Mouse (Mus musculus) left cerebral cortex, adult 2 months (tissue): ENCODE measurements around the gene Chn1. TPM values are rescaled to one million over a fixed set of nuclear protein-coding genes. Genes with fewer than 3 reads are reported as not detected.
A peak's percentile ranks its signal among the peaks of the same experiment; 100 is the strongest.
"Not testable (repeated sequence)": the region's sequence is repeated elsewhere in the genome, so short reads cannot be mapped to it uniquely, and the experiment has no call there.

Experiments used
- DNase-seq, 2 experiments: peaks; one replicate each; pipeline ENCODE4 v3.0.0; 2021 to 2022; ENCODE audit warnings: low spot score in 2 of 2, mixed read lengths in 1 of 2; ENCODE audit errors: extremely low spot score in 1 of 2
- H3K27ac ChIP-seq: fragments of 200-600 bp; 2 replicates; pipeline ENCODE4 v1.8.1; 2022
- H3K4me3 ChIP-seq: fragments of 200-600 bp; 2 replicates; pipeline ENCODE4 v1.8.1; 2022
- CTCF ChIP-seq: fragments of 200-600 bp; IDR thresholded peaks from 2 replicates; pipeline ENCODE4 v1.8.1; 2022; ENCODE audit warnings: antibody characterized with exemption, mild to moderate bottlenecking, moderate library complexity
- intact Hi-C: fragments of 180-260 bp; cut with DNase I; formaldehyde crosslinking; loops from one replicate; pipeline ENCODE4 v1.15.1; 2025
- long read RNA-seq, 2 experiments: library from polyadenylated mRNA; stranded (forward); transcript quantifications; one replicate each; pipeline ENCODE4 v2.0.0; 2021; ENCODE audit warnings: borderline mapping rate in 2 of 2
- total RNA-seq, 2 experiments: library from RNA; stranded (reverse); gene quantifications; 2 replicates each; pipeline ENCODE4 v1.2.3; 2021

The Chn1 gene
- total RNA-seq, result 1,000 to 10,000 TPM; 1,492 to 1,637 TPM
- long read RNA-seq, experiment 1, full-length matches to known transcripts, result 1,392 of 1,503 reads
- long read RNA-seq, experiment 1, partial matches to known transcripts, result 12 of 1,503 reads
- long read RNA-seq, experiment 1, other reads (novel, unspliced or antisense), result 99 of 1,503 reads
- long read RNA-seq, experiment 2, full-length matches to known transcripts, result 926 of 1,018 reads
- long read RNA-seq, experiment 2, partial matches to known transcripts, result 18 of 1,018 reads
- long read RNA-seq, experiment 2, other reads (novel, unspliced or antisense), result 74 of 1,018 reads

DNA sequence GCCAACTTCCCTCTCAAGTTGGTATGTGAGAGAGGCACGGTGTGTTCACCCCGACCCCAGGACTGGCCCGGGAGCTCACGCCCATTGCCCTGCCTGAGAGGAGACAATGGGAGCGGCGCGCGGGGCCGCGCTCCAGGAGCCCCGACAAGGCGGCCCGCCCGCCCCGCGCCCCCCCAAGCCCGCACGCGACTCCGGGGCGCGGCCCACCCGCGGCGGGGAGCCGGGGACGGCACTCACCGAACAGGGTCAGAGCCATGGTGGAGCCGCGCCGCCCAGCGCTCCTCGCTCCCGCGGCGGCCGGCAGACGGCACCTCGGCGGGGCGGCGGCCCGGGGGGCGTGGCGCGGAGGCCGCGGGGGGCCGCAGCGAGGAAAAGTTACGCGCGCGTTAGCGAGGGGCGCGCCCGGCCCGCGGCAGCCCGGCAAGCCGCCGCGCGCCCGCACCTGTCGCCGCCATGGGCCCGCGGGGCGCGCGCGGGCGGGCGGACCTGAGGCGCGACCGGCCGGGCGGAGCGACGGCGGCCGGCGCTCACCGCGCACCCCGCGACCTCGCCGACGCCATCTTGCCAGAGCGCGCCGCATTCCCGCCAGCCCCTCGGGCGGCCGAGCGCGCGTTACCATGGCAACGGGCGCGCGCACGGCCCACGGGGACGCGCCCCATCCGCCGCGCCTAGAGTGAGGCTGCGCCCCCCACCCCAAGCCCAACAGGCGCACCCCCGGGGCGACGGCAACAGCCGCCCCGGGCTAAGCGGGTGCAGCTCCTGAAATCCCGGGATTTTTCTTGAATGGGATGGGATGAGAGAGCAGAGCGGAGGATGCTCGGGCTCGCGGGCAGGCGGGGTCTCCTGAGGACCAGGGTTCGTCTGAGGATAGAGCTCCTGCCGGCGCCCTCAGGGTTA lies at the start of gene Chn1:
Gene Chn1, minus strand, starts transcription at position 561 of the 897 bp plus-strand sequence.
- no peak for TF ChIP-seq CTCF
- H3K4me3 ChIP-seq, result peak within 1 kb of the TSS; percentile 93
- peak within 1 kb of the TSS; percentile 87 for H3K27ac ChIP-seq
- DNase-seq, result peak; percentile 76 to 81
- intact Hi-C loops, result loop anchor here (5.0 to 10.0 kb wide), 2 partner anchors 117 to 220 kb away; partner anchors contain the start of gene Atf2

DNA sequence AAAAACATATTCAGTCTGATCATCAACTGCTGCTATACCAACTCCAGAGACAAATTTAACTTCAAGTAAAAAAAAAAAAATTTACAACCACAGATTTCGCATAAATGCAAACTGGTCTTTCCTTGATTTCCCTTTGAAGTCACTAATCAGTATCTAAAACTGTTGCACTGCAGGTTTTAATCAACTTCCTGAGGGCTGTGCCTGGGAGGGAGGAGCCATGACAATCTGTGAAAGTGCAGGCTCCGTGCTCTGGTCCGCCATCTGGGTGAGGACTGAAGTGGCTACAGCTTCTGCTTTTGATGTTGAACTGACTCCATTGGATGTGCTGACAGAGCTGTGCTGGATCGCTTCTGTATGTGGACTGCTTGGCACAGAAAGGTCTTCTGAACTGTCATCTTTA lies 43.6 kb upstream of the Chn1 start:
- Histone ChIP-seq H3K4me3 (no peak overlapping the region), H3K27ac (no peak overlapping the region)
- no peak for TF ChIP-seq CTCF
- no peak for DNase-seq
- intact Hi-C loops, result no loop called here

DNA sequence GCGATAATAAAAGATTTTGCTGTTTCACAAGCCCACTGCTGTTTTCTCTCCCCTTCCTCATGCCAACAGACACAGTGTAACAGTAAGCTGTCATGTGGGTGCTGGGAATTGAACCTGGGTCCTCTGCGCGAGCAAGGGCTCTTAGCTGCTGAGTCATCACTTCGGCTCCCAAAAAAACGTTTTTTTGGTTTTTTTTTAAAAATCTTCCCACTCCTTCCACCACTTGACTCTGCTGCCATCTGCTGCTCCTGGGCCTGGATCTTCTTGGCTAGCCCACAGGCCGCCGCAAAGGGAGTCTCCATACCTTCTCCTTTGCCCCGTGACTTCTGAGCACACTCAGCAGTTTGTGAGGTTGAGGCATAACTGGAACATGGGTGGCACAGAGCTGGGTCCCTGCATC lies 32.5 kb upstream of the Chn1 start:
- intact Hi-C loops, result no loop called here
- DNase-seq, result no peak

DNA sequence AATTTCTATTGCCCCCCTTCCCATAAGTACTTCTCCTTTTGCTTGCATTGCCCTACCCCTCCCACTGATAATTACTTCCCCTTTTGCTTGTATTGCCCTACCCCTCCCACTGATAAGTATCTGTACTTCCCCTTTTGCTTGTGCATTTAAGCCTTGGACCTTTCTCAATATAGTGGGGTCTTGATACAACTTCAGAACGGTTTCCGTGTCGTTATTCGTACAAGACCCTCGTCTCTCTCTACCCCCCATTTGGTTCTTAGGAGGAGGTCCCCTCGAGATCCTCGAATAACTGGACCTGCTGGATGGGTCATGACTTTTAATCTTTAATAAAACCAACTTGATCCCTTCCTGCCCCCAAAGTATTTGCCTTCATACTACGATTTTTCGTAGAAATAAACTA lies 25.0 kb upstream of the Chn1 start:
- H3K4me3 ChIP-seq, intact Hi-C loops, H3K27ac ChIP-seq, DNase-seq: not testable (repeated sequence)

More for the DNA sequence above, 32.5 kb upstream of the Chn1 start:
- H3K4me3 ChIP-seq, result no peak overlapping the region
- H3K27ac ChIP-seq, result no peak overlapping the region
- TF ChIP-seq CTCF, result peak; percentile 25

DNA sequence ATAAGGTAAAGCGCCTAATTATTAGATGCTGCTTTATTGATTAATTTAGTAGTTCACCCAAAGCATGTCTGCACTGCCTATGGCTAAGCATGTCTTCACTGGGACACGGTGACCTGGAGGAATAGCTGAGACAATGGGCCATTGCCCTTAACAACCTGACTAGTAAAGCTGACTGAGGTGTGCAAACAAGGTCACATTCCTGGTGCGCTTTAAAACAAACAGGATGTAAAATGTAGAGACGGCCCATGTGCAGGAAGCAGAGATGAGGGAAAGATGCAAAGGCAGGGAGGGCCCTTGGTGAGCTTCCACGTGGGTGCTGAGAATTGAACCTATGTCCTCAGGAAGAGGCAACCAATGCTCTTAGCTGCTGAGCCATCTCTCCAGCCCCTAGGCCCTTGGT lies 23.6 kb upstream of the Chn1 start:
- DNase-seq, result no peak
- intact Hi-C loops, result no loop called here
- no peak for TF ChIP-seq CTCF
- Histone ChIP-seq H3K27ac (no peak overlapping the region), H3K4me3 (no peak overlapping the region)

DNA sequence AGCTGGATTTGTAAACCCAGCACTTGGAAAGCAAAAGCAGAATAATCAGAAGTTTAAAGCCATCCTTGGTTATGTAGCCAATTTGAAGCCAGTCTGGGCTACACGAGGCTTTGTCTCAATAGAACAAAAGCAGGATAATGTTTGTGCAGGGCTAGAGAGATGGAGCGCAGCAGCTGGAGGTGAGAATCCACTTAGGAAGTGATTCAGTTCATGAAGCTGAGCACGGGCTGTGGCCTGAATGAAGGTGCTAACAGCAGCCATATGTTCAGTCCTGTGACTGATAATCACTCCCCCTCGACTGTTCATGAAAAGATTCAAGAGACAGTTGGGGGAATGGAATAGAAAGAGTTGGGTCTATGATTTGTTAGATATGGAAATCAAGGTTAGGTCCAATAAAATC lies 23.0 kb upstream of the Chn1 start:
- no peak for DNase-seq
- Histone ChIP-seq H3K4me3 (no peak overlapping the region), H3K27ac (no peak overlapping the region)
- intact Hi-C loops, result no loop called here
- TF ChIP-seq CTCF, result no peak

DNA sequence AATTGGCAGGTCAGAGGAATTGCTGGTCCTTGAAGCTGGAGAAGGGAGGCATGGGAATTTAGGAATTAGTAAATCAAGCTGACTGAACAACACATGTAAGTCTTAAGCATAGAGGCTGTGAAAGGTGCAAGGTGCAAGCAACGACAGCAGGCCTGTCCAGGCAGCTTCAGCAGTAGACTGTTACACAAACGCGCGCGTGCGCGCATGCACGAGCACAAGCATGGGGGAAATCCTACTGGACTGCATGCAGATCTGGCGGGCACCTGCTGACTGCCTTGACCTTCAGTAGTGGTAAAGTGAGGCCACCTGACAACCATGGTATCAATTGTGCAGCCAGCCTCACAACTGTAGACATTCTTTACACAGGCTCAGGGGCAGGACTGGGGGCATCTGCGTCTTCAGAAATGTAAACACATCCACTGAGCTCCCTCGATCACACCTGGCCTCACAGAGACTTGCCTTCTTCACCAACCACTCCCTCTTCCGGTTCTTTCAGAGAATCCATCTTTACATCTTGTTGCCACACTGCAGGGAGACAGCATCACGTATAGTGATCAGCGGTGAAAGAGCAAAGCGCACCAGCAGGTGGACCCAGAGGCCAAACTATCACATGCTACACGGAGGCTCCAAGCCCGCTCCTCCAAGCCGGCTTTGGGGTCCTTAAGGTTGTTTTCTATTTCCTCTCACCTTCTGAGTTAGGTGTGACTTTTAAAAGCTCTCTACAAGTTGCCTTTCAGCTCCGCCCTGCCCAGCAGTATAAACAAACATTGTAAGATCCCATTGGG lies 16.9 kb upstream of the Chn1 start:
- peak; percentile 20 for TF ChIP-seq CTCF
- Histone ChIP-seq H3K4me3 (no peak overlapping the region), H3K27ac (no peak overlapping the region)
- no peak for DNase-seq
- intact Hi-C loops, result no loop called here

DNA sequence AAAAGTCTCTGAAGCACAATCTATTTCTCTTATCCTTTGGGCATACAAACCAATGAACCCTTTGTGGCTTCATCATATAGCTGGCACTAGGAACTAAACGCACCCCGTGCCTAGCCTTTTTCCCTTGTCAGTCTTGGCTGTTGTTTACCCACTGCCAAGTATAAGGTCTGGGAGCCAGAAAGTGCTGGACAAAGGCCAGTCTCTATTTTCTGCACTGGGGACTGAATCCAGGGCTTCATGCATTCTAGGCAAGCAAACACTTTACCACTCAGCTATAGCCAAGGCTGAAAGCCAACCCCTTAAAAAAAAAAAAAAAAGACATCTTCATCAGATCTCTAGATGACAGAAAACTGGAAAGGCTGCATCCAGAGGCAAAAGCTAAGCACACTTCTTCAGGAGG lies 15.2 kb upstream of the Chn1 start:
- intact Hi-C loops, result no loop called here
- H3K27ac ChIP-seq, result no peak overlapping the region
- no peak overlapping the region for H3K4me3 ChIP-seq
- DNase-seq, result no peak
- no peak for TF ChIP-seq CTCF

DNA sequence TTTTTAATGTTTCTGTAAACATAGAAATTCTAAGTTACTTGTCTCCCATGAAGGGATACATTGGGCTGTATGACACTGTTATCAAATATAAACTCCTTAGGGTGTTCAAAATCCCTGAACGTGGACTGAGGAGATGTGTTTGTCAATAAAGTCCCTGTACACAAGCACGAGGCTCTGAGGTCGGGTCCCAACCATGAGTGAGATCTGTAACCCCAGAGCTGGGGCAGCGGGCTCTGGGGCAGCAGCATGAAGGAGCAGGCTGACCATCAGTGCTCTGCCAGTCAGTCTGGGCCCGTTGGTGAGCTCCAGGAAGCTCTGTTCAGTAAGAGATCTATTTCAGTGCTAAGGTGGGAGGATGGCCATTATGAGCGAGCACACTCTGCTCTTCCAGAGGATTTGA lies 13.2 kb upstream of the Chn1 start:
- Histone ChIP-seq H3K4me3 (no peak overlapping the region), H3K27ac (no peak overlapping the region)
- TF ChIP-seq CTCF, result no peak
- no peak for DNase-seq
- intact Hi-C loops, result no loop called here

DNA sequence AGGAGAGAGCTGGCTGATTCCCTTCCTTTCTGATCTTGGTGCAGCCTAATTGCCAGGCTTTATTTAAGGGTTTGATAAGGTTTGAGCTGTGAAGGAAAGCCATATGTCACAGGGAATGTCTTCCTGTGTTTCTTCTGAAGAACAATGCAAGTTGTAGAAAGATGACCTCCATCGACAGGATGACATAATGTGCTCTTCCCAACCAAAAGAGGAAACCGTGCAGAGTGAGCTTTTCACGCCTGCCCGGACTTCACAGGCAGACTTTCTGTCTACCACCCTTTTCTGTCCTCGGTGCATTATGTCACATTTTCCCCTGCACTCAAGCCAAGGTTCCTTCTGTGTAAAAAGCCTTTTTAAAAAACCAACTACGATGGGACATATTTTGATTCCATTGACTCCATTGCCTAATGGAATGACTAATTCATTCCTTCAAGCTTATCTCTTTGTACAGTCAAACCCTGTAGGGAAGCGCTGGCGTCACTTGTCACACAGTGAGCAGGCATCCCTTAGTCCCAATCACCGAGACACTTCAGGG lies 7.3 kb upstream of the Chn1 start:
- Histone ChIP-seq H3K27ac (no peak overlapping the region), H3K4me3 (no peak overlapping the region)
- no peak for TF ChIP-seq CTCF
- DNase-seq, result no peak
- intact Hi-C loops, result no loop called here

DNA sequence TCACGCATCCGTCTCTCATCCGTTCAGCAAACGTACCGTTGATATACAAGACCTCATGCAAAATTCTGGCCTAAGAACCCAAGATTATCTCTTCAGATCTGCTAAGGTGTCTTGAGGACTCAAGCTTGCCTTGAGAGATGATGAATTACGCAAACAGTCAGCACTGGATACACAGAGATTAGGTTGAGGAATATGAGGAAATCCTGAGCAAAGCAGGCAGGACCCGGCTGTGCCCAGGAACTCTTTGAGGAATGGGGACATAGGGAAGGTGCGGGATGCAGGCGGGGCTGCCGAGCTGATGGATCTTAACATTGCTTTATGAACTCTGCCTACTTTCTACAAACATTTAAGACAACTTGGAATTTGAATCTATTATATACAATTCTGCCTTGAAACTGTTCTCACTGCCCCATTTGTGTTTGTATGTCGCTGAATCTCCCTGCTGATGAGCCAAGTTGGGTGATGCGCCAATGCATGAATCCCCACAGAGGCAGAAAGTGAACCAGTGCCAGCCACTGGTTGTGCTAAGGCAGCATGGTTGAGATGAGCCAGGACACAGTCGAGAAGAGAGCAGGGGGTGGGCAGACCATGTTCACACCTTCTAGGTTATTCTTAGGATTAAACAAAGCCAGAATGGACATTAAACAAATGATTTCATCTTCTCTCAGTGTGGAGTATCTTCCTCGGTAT lies 5.3 kb upstream of the Chn1 start:
- DNase-seq, result no peak
- Histone ChIP-seq H3K4me3 (no peak overlapping the region), H3K27ac (no peak overlapping the region)
- intact Hi-C loops, result no loop called here
- TF ChIP-seq CTCF, result no peak
